Mouse (Mus musculus) ovary, postnatal 36 days (tissue): ENCODE results near the gene Slc9b1.

ENCODE experiments used
- DNase-seq: peaks from one replicate; pipeline ENCODE4 v3.0.0; 2022; ENCODE audit warnings: low spot score, mixed read lengths

Slc9b1 gene

GRCm38 (mm10) chr3:135438531-135438912 lies 90.7 kb downstream of the Slc9b1 start:
- peak; percentile 93 for DNase-seq

GRCm38 (mm10) chr3:135438913-135439531 lies 91.2 kb downstream of the Slc9b1 start:
- peak; percentile 82 for DNase-seq

GRCm38 (mm10) chr3:135439651-135440050 lies 91.8 kb downstream of the Slc9b1 start:
- DNase-seq: no peak

- peak; percentile 14 for DNase-seq
Measured at GRCm38 (mm10) chr3:135440221-135440620, 92.4 kb downstream of the Slc9b1 start.

- no peak for DNase-seq
Measured at GRCm38 (mm10) chr3:135440621-135441020, 92.8 kb downstream of the Slc9b1 start.

- DNase-seq: no peak
Measured at GRCm38 (mm10) chr3:135444930-135445329, 97.1 kb downstream of the Slc9b1 start.
